Mouse (Mus musculus) heart, embryonic 11.5 days (tissue): ENCODE data around the gene Jsrp1. TPM values are rescaled to one million over a fixed set of nuclear protein-coding genes. Genes with fewer than 3 reads are reported as not detected.

ENCODE experiments used
- ATAC-seq: fragments of 200-750 bp; cut with Nextera tagmentation; replicated peaks from 2 replicates; pipeline ENCODE4 v1.8.0; 2017; ENCODE audit warnings: moderate library complexity; ENCODE audit not compliant: insufficient number of reproducible peaks, low FRiP score, low TSS enrichment
- H3K27ac ChIP-seq: fragments of 300-500 bp; sonication (generic); 2 replicates; pipeline ENCODE4 v1.5.1; 2014; ENCODE audit warnings: mild to moderate bottlenecking, low read depth, low read length
- H3K27me3 ChIP-seq: fragments of 300-500 bp; sonication (generic); 2 replicates; pipeline ENCODE4 v1.6.1; 2014; ENCODE audit warnings: mild to moderate bottlenecking, low read length, mixed read lengths; ENCODE audit not compliant: control insufficient read depth, insufficient read depth
- H3K36me3 ChIP-seq: fragments of 300-500 bp; sonication (generic); 2 replicates; pipeline ENCODE4 v1.6.1; 2014; ENCODE audit warnings: mild to moderate bottlenecking, low read length, moderate library complexity, mixed read lengths; ENCODE audit not compliant: control insufficient read depth, insufficient read depth
- H3K4me1 ChIP-seq: fragments of 300-500 bp; sonication (generic); 2 replicates; pipeline ENCODE4 v1.6.1; 2014; ENCODE audit warnings: low read length; ENCODE audit not compliant: control insufficient read depth, insufficient read depth
- H3K4me2 ChIP-seq: fragments of 300-500 bp; sonication (generic); 2 replicates; pipeline ENCODE4 v1.6.1; 2014; ENCODE audit warnings: mild to moderate bottlenecking, moderate library complexity
- H3K4me3 ChIP-seq: fragments of 300-500 bp; sonication (generic); 2 replicates; pipeline ENCODE4 v1.5.1; 2014; ENCODE audit warnings: low read depth, low read length
- H3K9ac ChIP-seq: fragments of 300-500 bp; sonication (generic); 2 replicates; pipeline ENCODE4 v1.6.1; 2014; ENCODE audit warnings: mild to moderate bottlenecking, low read depth, low read length, moderate library complexity
- H3K9me3 ChIP-seq: fragments of 300-500 bp; sonication (generic); replicated peaks from 2 replicates; pipeline ENCODE4 v1.6.1; 2016; ENCODE audit warnings: low read length; ENCODE audit not compliant: control insufficient read depth
- WGBS: fragments of 180-500 bp; shearing (Covaris S2); extraction: QIAGEN DNeasy Blood & Tissue Kit; methylation state at CpG from one replicate; pipeline ENCODE4 v1.1.7; 2014; ENCODE audit not compliant: insufficient replicate concordance; 5-methylcytosine and 5-hydroxymethylcytosine counted together
- polyA plus RNA-seq: library from polyadenylated mRNA; unstranded; fragments of >200 nt; fragmentation: Nextera tagmentation; extraction: Ambion mirVana; gene quantifications from 2 replicates; pipeline ENCODE4 v1.2.1, GENCODE M21; 2014

Jsrp1 gene
- polyA plus RNA-seq: 8.0 and 10.0 TPM in 2 replicates

DNA sequence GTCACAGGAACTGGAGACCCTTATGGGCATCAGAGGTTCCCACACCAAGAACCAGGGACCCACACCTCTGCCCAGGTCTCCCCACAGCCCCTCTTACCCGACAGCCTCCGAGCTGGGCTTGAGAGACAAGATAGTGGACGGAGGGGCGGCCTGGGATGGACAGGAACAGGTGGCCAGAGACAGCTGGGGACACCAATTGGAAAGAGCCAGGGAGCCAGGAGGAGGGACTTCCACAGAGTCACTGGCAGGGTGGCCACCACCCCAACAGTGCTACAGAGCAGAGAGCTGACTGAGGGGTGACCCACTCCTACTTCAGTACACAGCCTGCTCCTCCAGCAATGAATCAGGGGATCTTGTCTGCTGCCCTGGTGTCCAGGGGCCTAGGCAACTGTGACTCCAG, at the start of gene Jsrp1:
Gene Jsrp1, minus strand, starts transcription at position 133 of the 400 bp plus-strand sequence.
- WGBS: 41% methylated on average over 4 of the region's 4 CpGs
- H3K4me3 ChIP-seq: no peak within 1 kb of the TSS
- no peaks in the 10 kb centered on the region for H3K9me3 ChIP-seq
- H3K27me3 ChIP-seq: peaks cover 3% of the 10 kb centered on the region
- no peak for ATAC-seq
- peaks cover 19% of the 10 kb centered on the region for H3K4me1 ChIP-seq
- H3K4me2 ChIP-seq: no peak within 1 kb of the TSS
- H3K27ac ChIP-seq: no peak within 1 kb of the TSS
- H3K36me3 ChIP-seq: no peaks in the 10 kb centered on the region
- no peak within 1 kb of the TSS; the same call in 1 of the 2 replicates for H3K9ac ChIP-seq

- Histone ChIP-seq H3K27me3 (no peaks in the 10 kb centered on the region), H3K4me2 (no peak overlapping the region), H3K27ac (no peak overlapping the region), H3K9me3 (no peaks in the 10 kb centered on the region), H3K9ac (no peak overlapping the region), H3K4me3 (no peak overlapping the region), H3K36me3 (peaks cover 18% of the 10 kb centered on the region), H3K4me1 (0 out of 2 replicates have a peak, but pooled peaks cover 2% of the 10 kb centered on the region)
- WGBS: 86% methylated on average over 5 of the region's 5 CpGs
- ATAC-seq: no peak
Measured at GRCm38 (mm10) chr10:80862305-80862704, 49.0 kb upstream of the Jsrp1 start.

- Histone ChIP-seq H3K4me1 (peaks cover 18% of the 10 kb centered on the region), H3K27ac (peak overlapping the region; percentile 88), H3K4me2 (peak overlapping the region; percentile 100), H3K27me3 (no peaks in the 10 kb centered on the region), H3K9ac (peak overlapping the region; percentile 49), H3K9me3 (no peaks in the 10 kb centered on the region), H3K36me3 (peaks cover 7% of the 10 kb centered on the region), H3K4me3 (peak overlapping the region; percentile 23; the same call in 1 of the 2 replicates)
- whole genome bisulfite sequencing: 68% methylated on average over 7 of the region's 7 CpGs
- peak; percentile 60 for ATAC-seq
Measured at GRCm38 (mm10) chr10:80858350-80858935, 45.1 kb upstream of the Jsrp1 start.

DNA sequence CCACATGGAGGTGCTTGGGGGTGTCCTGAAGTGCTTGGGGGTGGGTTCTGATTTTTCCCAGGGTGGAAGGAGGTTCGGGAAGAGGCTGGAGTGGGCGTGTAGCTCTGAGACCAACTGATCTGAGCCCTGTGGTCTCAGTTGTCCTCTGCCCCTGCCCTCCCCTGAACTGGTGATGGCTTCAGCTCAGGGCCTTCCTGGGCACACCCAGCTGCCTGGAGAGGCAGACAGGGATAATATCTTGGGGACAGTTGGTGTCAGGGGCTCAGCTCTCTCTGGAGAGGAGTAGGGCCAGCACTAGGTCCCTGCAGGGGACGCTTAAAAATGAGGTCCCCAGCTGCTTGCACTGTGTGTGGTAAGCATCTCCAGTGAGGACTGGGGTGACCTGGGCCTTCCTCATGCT, 44.5 kb upstream of the Jsrp1 start:
- H3K9ac ChIP-seq: peak overlapping the region; percentile 61; the same call in 1 of the 2 replicates
- peak overlapping the region; percentile 100 for H3K4me2 ChIP-seq
- peak; percentile 52; the same call in 1 of the 2 replicates for ATAC-seq
- no peaks in the 10 kb centered on the region for H3K9me3 ChIP-seq
- peak overlapping the region; percentile 23; the same call in 1 of the 2 replicates for H3K4me3 ChIP-seq
- no peaks in the 10 kb centered on the region for H3K27me3 ChIP-seq
- WGBS: 65% methylated on average over 3 of the region's 3 CpGs
- peaks cover 3% of the 10 kb centered on the region; the same call in 1 of the 2 replicates for H3K36me3 ChIP-seq
- H3K4me1 ChIP-seq: peaks cover 18% of the 10 kb centered on the region
- peak overlapping the region; percentile 88 for H3K27ac ChIP-seq

DNA sequence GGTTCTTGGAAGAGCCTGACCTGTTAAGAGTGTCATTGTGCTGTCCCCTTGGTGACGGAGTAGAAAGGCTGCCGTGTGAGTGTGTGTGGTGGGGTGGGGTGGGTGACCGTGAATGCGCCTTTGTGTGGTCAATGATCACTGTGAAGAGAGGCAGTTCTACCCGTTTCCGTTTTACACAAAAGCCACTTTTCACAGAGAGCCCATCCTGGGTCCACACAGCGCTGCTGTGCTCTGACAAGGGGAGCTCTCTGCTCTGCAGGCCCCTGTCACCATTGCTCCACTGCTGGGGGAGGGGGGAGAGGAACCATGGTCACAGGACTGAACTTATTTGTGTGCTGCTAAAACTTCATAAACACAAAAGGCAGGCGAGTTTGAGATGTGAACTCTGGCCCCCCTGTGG, 44.1 kb upstream of the Jsrp1 start:
- Histone ChIP-seq H3K4me2 (peak overlapping the region; percentile 100), H3K9me3 (no peaks in the 10 kb centered on the region), H3K4me3 (peak overlapping the region; percentile 23; the same call in 1 of the 2 replicates), H3K4me1 (peaks cover 18% of the 10 kb centered on the region), H3K9ac (peak overlapping the region; percentile 61), H3K27ac (peak overlapping the region; percentile 88), H3K36me3 (peaks cover 5% of the 10 kb centered on the region), H3K27me3 (no peaks in the 10 kb centered on the region)
- ATAC-seq: no peak
- WGBS: 75% methylated on average over 8 of the region's 8 CpGs

DNA sequence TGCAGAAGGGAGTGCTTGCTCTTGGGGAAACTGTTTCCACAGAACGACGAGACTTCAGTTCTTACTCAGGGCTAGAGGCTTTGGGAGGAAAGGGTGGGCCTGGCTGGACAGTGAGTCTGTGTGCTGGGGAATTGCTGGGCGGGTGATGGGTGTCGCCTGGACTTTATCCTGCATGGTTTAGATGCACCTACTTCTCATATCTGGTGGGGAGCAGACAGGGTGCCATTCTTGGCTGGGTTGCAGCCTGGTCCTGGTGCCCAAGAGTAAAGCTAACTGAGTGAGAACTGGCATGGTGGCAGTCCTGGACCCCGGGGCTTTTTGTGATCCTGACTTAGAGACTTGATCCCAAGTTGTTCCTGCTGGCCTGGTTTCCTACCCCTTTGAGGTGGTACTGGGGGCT, 43.6 kb upstream of the Jsrp1 start:
- WGBS: 70% methylated on average over 5 of the region's 5 CpGs
- no peaks in the 10 kb centered on the region for H3K9me3 ChIP-seq
- peaks cover 18% of the 10 kb centered on the region for H3K4me1 ChIP-seq
- H3K4me3 ChIP-seq: peak overlapping the region; percentile 23; the same call in 1 of the 2 replicates
- peak overlapping the region; percentile 100 for H3K4me2 ChIP-seq
- H3K27ac ChIP-seq: peak overlapping the region; percentile 88; the same call in 1 of the 2 replicates
- ATAC-seq: no peak
- peak overlapping the region; percentile 61 for H3K9ac ChIP-seq
- no peaks in the 10 kb centered on the region for H3K27me3 ChIP-seq
- H3K36me3 ChIP-seq: peaks cover 7% of the 10 kb centered on the region

DNA sequence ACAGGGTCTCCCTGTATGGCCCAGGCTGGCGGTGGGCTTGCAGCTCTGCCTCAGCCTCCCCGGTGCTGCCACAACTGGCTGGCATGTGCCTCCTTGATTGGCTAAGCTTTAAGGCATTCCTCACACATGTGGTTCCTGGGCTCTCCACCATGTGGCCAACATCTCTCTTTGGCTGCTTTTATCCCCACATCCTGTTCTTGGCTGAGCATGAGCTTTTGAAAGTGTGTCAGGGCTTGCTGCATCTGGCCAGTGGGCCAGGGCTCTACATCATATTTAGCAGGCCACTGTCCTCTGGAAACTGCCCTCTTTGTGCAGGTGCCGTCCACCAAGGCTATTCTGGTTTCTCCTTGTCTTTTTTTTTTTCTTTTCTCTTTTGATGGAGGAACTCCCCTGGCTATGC, 43.0 kb upstream of the Jsrp1 start:
- no peaks in the 10 kb centered on the region for H3K27me3 ChIP-seq
- peaks cover 18% of the 10 kb centered on the region for H3K4me1 ChIP-seq
- H3K4me2 ChIP-seq: peak overlapping the region; percentile 100
- H3K27ac ChIP-seq: peak overlapping the region; percentile 57
- no peak for ATAC-seq
- peak overlapping the region; percentile 96 for H3K4me3 ChIP-seq
- H3K36me3 ChIP-seq: peaks cover 11% of the 10 kb centered on the region
- H3K9ac ChIP-seq: peak overlapping the region; percentile 96
- 62% methylated on average over 3 of the region's 3 CpGs for WGBS
- no peaks in the 10 kb centered on the region for H3K9me3 ChIP-seq

DNA sequence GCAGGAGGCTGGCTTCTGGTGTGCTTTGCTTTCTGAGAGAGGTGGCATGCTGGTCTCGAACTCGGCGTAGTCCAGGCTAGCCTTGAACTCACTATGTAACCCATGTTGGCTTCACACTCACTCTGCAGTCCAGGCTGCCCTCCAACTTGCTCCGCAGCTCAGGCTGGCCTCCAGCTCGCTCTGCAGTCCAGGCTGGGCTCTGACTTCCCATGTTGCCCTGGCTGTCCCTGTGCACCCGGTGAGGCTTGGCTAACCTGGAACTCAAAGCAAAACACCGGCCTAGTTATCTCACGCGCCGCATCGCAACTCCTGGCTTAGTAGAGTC, 42.4 kb upstream of the Jsrp1 start:
- no peaks in the 10 kb centered on the region for H3K9me3 ChIP-seq
- H3K9ac ChIP-seq: peak overlapping the region; percentile 96
- no peak for ATAC-seq
- no peaks in the 10 kb centered on the region for H3K27me3 ChIP-seq
- peak overlapping the region; percentile 100 for H3K4me2 ChIP-seq
- H3K4me1 ChIP-seq: peaks cover 18% of the 10 kb centered on the region
- WGBS: 22% methylated on average over 11 of the region's 11 CpGs
- peaks cover 13% of the 10 kb centered on the region for H3K36me3 ChIP-seq
- peak overlapping the region; percentile 96 for H3K4me3 ChIP-seq
- H3K27ac ChIP-seq: peak overlapping the region; percentile 57
